Mouse (Mus musculus) kidney, postnatal 36 days (tissue): Measurements from ENCODE around the gene Klf16.
"Not testable (repeated sequence)": the region's sequence is repeated elsewhere in the genome, so short reads cannot be mapped to it uniquely, and the experiment has no call there.

ENCODE experiments used
- DNase-seq, 2 experiments: peaks; one replicate each; pipeline ENCODE4 v3.0.0; 2021 to 2022; ENCODE audit warnings: mixed read lengths in 2 of 2

The Klf16 gene

DNA sequence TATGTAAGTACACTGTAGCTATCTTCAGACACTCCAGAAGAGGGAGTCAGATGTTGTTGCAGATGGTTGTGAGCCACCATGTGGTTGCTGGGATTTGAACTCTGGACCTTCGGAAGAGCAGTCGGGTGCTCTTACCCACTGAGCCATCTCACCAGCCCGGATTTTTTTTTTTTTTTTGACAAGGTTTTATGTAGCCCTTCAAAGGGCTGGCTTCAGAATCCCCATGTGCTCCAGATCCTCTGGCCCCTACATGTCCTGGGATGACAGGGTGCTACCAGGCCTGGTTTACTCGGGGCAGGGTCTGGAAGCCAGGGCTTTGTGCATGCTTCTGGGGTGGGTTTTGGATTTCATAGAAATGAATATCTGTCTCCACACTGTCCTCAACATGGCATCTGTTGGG lies 28.6 kb upstream of the Klf16 start, which contains the start of gene Gm49322:
TSS of gene Gm49322 (plus strand) at position 301 of the 400 bp plus-strand sequence.
- DNase-seq: not testable (repeated sequence)

DNA sequence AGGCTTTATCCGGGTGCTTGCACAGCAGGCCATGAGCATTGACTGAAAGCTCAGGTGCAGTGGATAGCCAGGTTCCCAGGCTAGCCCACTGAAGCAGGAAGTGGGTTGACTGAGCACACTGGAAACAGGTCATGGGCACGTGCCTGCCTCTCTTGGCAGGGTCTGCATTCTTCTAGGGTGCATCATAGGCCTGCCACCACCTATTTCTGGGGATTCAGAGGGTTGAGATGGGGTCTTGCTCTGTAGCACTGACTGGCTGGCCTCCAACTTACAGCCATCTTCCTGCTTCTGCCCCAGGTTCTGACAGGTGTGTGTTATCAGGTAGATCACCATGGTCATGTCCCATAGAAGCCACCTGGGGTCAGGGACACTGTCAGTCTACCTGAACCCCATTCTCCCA lies 27.9 kb upstream of the Klf16 start:
- DNase-seq: no peak

DNA sequence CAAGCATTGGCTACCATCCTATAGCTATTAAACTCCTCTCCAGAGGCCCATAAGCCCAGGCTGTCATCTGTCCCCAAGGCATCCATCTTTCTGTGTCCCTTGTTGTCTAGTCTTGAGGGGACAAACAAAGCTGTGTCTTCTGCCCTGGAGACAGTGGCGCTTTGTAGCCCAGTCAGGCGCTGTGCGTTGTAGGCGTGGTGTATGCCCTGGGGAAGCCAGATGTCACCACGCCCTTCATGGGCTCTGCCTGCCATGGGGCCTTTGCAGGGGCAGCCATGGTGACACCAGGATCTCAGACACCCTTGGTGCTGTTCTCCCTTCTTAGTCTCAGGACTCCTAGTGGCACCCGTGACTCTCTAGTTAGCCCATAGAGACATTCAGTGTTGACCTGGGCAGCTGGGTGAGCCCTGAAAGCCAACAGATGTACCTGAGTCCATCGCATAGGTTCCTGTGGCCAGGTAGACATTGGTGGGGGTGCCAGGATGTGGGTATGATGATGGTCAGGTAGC lies 26.9 kb upstream of the Klf16 start:
- no peak for DNase-seq

DNA sequence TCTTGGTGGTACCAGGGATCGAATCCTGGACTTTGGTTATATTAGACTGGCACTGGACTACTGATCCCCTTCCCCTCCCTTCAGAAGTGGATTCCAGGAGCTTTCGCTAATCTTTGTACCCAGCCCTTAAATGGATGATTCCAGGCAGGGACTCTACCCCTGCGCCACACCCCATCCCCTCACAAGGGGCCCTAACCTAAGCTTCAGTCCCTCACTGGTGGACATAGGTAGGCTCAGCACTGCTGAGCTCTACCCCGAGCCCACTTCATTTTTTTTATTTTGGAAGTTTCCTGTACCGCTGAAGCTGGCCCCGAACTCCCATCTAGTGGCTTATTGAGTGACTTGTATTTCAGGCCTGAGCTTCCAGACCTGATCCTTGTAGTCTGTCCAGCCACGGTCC lies 26.2 kb upstream of the Klf16 start:
- no peak for DNase-seq

DNA sequence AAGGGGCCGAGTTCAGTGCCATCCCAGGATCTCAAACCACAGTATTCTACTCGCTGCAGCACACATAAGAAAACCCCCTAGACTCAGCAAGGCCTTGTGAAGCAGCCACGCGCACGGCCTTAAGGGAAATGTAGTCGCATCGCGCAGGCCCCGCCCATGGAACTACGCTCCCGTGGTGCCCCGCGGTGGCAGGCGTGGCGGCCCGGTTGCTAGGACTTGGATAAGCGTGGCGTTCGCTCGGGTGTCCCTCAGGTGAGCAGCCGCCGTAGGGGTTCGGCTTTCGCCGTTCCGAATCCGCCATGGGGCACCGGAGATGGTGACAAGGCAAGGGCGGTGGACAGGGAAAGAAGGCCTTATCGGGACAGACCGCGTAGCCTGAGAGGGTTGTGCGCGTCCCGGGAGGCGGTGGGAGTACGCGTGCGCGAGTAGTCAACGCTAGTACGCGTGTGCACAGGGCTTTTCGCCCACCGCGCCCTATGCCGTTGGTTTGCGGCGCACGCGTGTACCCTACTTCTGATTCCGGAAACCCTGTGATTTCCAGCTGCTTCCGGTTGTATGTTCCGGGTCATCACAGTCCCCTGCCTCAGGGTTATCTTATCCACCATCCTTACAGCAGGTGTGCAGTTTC lies 25.7 kb upstream of the Klf16 start, which contains the start of the genes Scamp4 and Adat3:
TSS of gene Scamp4 (plus strand) at position 175 of the 628 bp plus-strand sequence.
TSS of gene Adat3 (plus strand) at position 183 of the 628 bp plus-strand sequence.
- peak; percentile 96 to 97 for DNase-seq

DNA sequence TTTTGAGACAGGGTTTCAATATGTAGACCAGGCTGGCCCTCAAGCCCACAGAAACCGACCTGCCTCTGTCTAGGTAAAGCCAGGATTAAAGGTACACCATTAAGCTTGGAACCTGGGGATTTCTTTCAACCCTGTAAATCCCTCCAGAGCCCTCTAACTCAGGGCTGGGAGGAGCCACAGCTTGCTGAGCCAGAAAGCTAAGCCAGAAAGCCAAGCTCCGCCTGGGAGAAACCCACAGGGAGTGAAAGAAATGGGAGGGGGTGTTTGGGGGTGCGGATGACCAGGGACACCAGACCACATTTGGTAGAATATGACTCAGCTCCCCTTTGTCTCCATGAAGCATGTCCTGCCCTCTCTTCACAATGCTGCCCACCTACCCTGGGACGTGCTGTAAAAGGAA lies 19.2 kb upstream of the Klf16 start:
- DNase-seq: no peak

DNA sequence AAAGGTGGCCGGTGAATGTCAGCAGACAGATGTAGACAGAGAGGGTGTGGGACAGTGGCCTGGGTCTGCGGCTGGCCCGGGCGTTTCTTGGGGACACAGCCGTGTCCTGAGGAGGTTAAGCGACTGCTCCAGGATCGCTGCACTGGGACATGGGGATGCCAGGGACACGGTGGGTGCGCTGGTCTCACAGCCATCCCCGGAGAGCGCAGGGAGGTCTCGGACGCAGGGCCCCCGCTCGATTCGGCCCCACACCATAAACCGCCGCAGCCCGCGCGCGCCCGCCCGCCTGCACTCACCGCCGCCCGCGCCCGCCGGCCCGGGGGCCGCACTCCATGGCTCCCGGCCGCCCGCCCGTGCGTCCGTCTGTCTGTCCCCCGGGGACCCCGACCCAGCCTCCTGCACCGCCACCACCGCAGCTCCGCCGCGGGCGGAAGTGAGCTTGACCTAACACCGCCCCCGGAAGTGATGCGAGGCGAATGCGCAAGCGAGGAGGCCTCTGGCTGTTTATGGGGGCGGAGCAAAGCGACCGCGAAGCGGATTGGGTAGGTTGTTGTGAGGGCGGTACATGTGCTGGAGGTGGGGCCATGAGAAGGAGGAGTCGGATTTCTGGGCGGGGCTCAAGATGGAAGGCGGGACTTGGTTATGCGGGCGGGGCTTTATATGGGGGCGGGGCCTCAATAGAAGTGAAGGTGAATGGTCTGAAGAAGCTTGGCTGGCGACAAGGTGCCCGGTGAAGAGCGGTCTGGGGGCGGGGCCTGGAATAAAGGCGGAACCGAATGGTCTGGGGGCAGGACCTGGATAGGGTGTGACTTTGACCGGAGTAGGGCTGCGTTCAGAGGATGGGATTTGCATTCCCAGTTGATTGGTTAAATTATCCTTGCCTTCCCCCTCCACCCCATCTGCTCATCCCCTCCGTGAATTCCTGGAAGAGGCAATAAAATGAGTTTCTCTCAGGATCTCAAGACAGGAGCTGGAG lies 13.0 kb upstream of the Klf16 start, which contains the start of gene Abhd17a:
TSS of gene Abhd17a (minus strand) at position 463 of the 976 bp plus-strand sequence.
- DNase-seq: peak; percentile 98 to 99

DNA sequence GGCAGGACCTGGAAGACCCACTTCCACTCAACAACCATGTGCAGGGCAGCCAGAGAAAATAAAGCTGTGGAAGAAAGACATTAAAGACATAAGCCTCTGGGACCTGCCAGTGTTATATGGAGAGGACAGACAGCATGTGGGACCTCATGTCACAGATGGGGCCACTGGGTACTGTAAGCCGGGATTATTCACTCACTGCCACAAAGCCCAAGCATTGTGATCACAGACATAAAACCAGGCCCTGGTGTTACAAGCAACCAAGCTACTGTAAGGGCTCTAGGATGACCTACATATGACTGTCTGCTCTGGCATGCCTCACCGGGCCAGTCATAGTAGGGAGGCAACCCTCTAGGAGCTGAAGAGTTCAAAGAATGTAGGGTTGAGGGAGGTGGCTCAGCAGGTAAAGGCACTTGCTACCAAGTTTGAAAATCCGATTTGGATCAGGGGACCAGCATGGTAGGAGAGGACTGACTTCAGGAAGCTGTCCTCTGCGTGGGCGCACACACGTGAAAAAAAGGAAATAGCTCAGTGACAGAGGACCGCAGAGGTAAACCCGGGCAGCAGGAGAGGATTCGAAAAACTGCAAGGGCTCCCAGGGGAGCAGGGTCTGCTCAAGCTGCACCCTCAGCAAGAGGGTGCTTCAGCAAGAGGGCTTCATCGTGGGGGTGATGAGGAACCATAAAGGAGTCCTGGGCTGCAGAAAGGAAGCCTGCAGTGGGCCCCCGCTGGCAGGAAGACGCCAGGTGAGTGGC lies 12.2 kb upstream of the Klf16 start:
- no peak for DNase-seq

DNA sequence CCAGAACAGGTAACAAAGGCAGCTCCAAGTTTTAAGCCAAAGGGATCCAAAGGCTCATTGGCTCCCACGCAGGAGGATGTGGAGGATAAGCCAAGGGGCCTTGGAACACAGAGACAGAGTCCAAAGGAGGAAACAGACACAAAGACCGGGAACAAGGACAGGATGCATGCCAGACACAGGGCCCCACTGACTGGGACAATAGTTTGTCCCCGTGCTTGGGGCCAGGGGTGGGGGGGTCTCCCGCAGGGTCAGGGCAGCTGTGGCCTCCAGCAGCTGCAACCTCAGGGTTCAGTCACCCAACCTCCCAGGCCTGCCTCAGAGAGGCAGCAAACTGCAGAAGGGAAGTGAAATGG lies 10.2 kb upstream of the Klf16 start:
- DNase-seq: peak; percentile 64 to 71

DNA sequence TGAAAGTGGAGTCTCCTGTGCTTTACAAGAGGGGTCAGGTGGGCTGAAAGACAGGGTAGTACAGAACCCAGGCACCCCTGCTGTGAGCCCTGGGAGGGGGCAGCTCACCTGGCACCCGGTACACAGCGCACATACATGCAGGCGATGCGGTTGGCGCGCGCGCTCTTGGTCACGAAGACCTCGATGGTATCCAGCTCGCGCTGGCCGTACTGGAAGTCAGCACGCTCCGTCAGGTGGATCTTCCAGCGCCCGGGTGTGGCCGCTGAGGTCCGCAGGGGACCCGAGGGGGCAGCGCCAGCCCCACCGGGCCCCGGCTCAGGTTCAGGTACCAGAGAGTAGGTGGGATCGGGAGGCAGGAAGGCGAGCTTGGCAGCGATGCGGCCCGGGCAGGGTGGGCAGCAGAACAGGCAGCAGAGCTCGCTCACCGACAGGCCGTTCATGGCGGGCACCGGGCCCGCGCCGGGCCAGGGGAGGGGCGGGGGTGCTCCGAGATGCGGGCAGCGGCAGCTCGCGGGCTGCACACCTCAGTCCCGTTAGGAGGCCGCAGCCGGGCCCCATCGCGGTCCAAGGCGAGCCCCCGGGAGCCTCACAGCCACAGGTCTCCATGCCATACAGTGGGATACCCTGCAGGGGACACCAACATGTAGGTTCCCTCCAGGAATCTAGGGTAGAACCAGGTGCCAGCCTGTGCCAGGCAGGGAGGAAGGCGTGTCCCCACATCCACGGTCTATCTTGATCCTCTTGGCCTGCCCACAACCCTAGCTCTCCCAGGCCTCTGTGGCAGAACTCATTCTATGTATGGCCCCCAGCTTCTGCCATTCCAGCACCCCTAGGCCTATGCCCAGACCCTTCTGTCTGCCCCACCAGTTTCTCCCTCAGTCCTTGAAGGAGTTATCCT lies 9.5 kb upstream of the Klf16 start:
- DNase-seq: no peak

DNA sequence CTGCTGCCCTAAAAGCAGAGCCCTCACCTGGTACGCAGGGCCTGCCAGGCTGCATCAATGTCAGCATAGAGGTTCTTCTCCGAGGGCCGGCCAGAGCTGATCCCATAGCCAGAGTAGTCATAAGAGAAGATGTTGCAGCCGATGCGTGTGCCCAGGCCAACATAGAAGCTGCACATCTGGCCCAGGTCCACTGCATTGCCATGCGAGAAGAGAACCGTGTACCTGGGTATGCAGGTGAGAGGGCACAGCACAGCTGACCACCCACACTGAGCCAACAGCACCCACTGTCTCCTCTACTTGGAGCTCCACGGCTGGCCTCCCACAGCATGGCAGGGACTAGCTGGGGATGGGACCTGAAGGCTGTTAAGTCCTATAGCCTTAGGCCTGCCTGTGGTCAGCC lies 8.5 kb upstream of the Klf16 start:
- DNase-seq: no peak

DNA sequence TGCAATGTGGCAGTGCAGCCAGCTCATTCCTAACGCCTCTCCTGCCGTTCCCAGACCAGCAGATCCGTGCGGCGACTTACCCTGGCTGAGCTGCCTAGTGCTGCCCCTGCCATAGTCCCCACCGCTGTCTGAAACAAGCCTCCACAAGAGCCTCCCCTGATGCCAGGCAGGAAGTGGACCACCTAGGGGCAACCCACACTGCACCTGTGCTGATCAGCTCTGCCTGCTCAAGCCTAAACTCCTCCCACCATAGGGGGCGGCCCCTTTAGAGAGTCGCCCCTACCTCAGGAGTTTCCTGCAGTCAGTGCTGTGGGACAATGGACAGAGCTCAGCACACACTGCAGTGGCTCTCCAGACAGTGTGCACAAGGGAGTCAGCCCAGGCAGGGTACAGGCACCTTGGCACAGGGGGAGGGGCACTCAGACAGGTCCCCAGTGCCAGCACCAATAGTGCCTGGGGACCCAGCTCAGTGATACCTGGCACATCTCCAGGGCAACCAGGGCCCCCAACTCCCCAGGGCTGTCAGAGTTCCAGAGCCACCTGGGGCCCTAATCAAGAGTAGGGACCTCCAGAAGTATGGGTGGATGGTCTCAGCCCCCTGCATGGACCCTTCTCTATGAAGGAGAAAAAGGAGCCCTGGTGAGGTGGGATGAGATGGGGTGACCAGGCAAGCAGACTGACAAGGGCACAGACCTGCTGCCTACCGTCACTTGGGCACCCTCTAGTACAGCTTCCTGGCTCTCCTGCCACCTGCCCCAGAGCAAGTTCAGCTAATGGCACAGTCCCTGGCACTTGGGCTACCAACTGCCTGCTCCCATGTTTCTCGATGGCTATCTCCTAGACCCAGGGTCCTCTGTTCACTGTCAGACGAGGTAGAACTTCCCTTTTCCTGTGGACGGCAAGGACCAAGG lies 7.8 kb upstream of the Klf16 start:
- DNase-seq: no peak

DNA sequence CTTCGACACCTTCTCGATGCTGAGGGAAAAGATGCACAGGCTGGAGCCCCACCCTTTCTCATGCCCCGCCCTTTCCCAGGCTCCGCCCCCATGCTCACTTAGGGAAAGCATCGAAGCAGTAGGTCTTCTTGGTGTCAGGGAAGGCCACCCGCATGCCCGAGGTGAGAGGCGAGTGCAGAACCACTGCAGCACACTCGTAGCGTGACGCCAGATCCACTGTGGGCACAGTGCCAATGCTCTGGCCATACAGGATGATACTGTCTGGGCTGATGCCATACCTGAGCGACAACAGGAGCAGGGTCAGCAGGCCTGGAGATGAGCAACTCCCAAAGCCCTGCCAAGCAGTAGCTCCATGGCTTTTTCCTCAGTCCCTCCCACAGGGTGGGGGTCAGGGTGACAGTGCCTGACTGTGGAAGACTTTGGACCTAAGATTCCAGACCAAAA lies 6.9 kb upstream of the Klf16 start:
- DNase-seq: peak; percentile 80

DNA sequence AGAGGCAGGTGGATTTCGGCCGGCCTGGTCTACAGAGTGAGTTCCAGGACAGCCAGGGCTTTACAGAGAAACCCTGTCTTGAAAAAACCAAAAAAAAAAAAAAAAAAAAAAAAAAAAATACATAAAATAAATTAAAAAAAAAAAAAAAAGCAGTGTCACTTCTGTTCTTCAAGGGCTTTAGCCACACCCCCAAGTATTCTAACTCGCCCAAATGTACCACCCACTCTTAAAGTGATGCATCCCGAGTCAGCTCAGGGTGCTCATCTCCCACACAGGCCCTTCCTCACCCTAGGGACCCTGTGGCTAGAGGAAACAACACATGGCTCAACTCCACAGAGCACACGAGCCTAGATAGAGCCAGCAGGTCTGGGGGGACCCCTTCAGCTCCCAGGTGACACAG lies 5.9 kb upstream of the Klf16 start:
- no peak for DNase-seq

DNA sequence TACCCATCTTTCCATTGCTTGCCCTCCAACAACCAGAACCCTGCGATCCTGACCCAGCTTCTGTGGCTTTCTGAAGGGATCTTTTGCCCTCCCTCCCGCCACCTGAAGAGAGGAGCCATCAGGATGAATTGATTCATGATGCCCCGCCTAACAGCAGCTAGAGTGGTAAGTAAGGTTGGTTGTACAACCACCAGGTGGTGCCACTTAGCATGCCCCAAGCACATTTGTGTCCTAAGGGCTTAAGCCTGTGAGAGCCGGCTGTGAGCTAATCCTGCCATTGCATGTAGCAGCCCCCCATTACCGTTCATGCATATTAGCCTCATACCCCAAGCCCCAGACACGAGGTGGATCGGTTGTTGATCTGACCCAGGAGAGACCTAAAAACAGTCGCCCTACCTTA lies 1.8 kb upstream of the Klf16 start:
- peak; percentile 73 to 80 for DNase-seq

DNA sequence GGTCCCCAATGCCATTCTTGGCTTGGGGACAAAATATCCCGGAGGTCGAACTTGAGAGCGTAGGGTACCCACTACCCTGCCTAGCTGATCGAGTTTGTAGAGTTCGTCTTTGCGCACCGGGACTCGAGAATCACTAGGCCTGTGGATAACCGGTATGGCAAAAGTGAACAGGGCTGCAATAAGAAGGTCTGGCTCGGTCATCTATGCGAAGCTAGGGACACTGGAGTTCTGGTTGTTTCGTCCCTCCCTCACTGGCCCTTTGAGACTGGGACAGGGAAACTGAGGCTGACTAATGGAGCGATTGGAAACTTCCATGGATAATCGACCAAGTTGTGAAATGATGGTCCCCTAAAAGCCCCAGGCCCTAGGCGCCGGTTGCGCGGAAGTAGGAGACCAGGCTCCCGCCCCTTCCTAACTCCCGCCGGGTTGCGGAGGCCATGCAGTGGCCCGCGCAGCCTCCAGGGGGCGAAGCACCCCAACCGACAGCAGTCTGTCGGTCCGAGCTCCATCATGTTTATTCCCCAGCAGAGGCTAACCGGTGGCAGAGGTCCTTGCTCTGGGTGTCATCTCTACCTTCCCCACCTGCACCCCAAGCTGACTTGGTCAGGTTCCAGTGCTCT lies 1.1 kb upstream of the Klf16 start:
- peak; percentile 83 to 91 for DNase-seq

DNA sequence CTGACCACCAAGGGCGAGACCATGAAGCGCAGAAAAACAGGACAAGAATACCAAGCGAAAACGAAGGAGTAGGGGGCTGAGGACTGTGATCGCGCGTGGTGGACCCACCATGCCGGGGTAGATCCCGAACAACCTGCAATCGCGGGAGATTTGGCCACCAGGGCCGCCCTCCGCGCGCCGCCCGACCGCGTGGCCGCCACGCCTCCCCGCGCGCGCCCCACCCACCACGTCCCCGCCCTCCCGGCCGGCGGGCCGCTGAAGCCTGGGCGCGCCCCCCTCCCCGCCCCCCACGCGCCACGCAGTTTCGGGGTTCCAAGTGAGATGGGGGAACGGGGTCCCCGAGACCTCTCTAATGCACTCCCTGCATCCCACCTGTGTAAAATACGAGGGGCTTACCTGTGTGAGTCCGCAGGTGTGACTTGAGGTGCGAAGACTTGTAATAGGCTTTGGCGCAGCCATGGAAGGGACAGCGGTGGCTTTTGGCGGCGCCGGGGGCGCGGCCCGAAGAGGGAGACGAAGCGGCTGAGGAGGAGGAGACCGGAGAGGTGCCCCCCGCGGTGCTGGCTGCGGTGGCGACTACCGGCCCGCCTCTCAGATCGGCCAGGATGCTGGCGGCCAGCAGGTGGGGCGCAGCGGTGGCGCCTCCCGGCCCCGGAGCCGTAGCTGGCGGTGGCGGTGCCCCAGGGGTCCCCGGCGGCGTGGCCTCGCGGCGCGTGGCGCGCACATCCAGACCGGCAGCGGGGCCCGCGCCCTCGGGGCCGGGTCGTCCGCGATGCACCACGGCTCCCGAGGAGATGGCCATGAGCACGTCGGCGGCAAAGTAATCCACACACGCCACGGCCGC lies 548 bp downstream of the Klf16 start:
- peak in 1 of 2 experiments; percentile 80 for DNase-seq

DNA sequence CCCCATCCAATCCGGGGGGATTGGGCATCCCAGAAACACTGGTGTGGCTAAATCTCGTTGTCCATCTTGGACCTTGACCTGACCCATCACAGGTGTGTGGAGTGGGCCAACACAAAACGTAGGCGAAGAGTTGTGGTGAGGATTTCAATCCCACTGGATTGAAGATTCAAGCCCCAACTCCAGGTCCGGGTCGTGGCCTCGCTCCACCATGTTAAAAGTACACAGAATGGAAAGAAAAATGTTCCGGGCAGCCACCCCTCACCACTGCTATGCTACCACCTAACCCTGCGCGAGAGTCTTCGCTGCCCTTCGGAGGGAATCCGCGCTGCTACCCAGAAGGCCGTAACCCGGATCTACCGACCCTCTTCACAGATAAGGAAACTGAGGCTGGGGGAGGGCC lies 1.2 kb downstream of the Klf16 start:
- no peak for DNase-seq

DNA sequence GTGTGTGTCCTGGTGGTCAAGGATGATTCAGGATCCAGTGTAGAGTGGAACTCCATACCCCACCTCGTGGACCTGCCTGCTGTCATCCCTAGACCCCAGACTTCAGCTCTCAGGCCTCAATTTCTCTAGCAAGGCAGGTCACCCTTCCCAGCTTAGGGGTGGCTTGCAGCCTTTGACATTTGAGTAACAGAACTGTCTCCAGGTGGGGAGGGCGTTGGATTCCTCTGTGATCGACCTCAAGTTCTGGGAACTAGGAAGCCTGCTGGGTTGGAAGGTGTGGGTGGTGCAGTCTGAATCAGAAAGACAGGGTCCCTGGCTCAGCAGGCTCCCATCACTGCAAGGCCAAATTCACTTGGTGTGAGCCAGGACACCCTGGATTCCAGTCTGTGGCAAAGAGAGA lies 2.2 kb downstream of the Klf16 start:
- DNase-seq: no peak
